Mouse (Mus musculus): ENCODE measurements at regions not wholly inside any gene's neighbourhood (a gene's known extent, or its start where the extent isn't known, plus 50 kb on each side); places are given as distances from the start of the nearest gene placed in this dataset.

DNA sequence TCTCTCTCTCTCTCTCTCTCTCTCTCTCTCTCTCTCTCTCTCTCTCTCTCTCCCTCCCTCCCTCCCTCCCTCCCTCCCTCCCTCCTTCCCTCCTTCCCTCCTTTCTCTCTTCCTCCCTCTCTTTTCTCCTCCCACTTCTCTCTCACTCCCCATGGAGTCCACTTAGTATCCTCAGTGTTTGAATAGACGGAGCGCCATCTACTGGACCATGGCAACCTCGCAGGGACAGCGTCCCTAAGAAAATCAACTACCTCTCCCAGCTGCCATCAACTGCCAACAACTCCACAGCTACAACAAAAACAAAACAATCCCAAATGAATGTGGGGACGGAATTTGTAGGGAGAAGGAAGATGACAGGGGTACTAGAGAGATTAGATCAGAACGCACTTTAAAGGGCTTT lies 69.5 kb upstream of the Gls start:
- TF ChIP-seq CTCF (IDR thresholded peaks at IDR 0.05; ENCODE audit: low read depth, low read length) (peak; percentile 80), POLR2A (IDR thresholded peaks at IDR 0.05; ENCODE audit: extremely low read depth, insufficient read depth, low read length) (no peak)

Data from liver, adult 2 months (tissue).